Mouse (Mus musculus) neural tube, embryonic 12.5 days (tissue): ENCODE data around the gene Socs2. TPM values are rescaled to one million over a fixed set of nuclear protein-coding genes. Genes with fewer than 3 reads are reported as not detected.

Source experiments
- ATAC-seq: fragments of 200-750 bp; cut with Nextera tagmentation; 2 replicates; pipeline ENCODE4 v1.8.0; 2017; ENCODE audit warnings: low read depth, mild to moderate bottlenecking, moderate TSS enrichment, moderate library complexity; ENCODE audit not compliant: low FRiP score
- H3K27ac ChIP-seq: fragments of 300-500 bp; sonication (generic); 2 replicates; pipeline ENCODE4 v1.5.1; 2016
- H3K27me3 ChIP-seq: fragments of 300-500 bp; sonication (generic); replicated peaks from 2 replicates; pipeline ENCODE4 v1.6.1; 2016; ENCODE audit warnings: mild to moderate bottlenecking
- H3K36me3 ChIP-seq: fragments of 300-500 bp; sonication (generic); 2 replicates; pipeline ENCODE4 v1.6.1; 2016; ENCODE audit warnings: mild to moderate bottlenecking
- H3K4me1 ChIP-seq: fragments of 300-500 bp; sonication (generic); 2 replicates; pipeline ENCODE4 v1.6.1; 2016
- H3K4me2 ChIP-seq: fragments of 300-500 bp; sonication (generic); replicated peaks from 2 replicates; pipeline ENCODE4 v1.6.1; 2016; ENCODE audit warnings: mild to moderate bottlenecking
- H3K4me3 ChIP-seq: fragments of 300-500 bp; sonication (generic); 2 replicates; pipeline ENCODE4 v1.5.1; 2016
- H3K9ac ChIP-seq: fragments of 300-500 bp; sonication (generic); 2 replicates; pipeline ENCODE4 v1.6.1; 2016; ENCODE audit warnings: mild to moderate bottlenecking
- H3K9me3 ChIP-seq: fragments of 300-500 bp; sonication (generic); 2 replicates; pipeline ENCODE4 v1.6.1; 2016; ENCODE audit warnings: mild to moderate bottlenecking
- WGBS: fragments of 180-500 bp; shearing (Covaris S2); methylation state at CpG from one replicate; pipeline ENCODE4 v1.1.7; 2016; 5-methylcytosine and 5-hydroxymethylcytosine counted together
- polyA plus RNA-seq: library from polyadenylated mRNA; unstranded; fragments of >200 nt; fragmentation: Nextera tagmentation; extraction: Ambion mirVana; gene quantifications from 2 replicates; pipeline ENCODE4 v1.2.1, GENCODE M21; 2016

Gene Socs2
- polyA plus RNA-seq = 97.8 and 97.9 TPM in 2 replicates

DNA sequence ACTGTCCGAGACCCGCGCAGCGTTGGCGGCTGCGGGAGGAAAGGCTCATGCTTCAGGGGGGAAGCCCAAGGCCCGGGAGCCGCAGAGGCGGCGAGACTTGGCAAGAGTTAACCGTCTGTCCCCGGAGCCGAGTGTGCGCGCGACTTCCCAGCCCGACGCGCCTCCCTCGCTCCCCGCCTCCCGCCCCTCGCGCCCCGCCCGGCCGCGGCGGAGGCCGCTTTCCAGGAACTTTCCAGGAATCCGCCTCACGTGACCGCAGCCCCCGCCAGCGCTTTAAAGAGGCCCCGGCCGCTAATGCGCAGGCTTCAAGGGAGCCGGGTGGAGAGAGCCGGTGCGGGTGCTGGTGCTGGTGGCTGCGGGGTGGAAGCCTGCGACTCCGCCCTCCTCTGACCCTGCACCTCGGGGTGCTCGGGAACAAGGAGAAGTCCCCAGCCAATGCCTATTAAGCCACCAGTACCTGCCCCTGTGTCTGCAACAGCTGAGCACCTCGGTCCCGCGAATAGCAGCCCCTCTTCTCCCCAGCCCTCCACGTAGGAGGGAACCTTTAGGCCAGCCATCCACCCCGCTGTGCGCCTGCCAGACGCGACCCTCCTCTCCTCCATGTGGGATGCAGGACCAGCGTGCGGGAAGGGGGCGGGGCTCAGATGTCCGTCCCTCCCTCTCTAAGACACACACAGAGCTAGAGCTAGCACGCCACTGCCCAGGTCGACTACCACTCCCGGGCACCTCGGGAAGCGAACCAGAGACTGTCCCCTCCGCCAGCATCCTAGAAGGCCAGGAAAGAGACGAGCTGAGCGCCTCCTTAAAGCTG is at the start of gene Socs2:
Gene Socs2, minus strand, starts transcription at position 496 of the 811 bp plus-strand sequence.
- under 1% methylated on average over 62 of the region's 66 CpGs for WGBS
- Histone ChIP-seq H3K4me2 (peak within 1 kb of the TSS; percentile 96), H3K9ac (peak within 1 kb of the TSS; percentile 84), H3K4me1 (peaks cover 16% of the 10 kb centered on the region), H3K36me3 (no peaks in the 10 kb centered on the region), H3K4me3 (peak within 1 kb of the TSS; percentile 73), H3K9me3 (no peaks in the 10 kb centered on the region), H3K27ac (peak within 1 kb of the TSS; percentile 92), H3K27me3 (no peaks in the 10 kb centered on the region; the same call in 1 of the 2 replicates)
- peak; percentile 85 for ATAC-seq

DNA sequence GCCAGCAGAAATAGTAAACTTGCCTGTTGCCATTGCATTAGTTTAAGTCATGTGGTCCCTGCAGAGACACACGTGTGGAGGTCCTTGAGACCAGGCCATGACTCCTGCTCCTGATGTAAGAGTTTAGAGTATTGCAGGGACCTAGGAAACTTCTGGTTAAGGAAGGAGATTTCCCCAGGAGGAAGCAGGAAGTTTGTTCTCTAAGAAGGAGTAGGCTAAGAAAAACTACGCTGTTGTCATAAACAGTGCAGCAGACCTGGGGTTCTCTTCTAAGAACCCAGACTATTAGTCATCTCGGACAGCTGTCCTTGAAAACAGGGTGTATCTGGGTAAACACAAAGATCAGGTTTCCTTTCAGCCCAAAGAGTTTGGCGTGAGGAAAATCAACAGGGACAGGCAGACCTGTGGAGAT is 48.5 kb upstream of the Socs2 start:
- 61% methylated on average over 4 of the region's 4 CpGs for WGBS
- Histone ChIP-seq H3K27me3 (no peaks in the 10 kb centered on the region), H3K36me3 (no peaks in the 10 kb centered on the region), H3K4me3 (no peak overlapping the region), H3K27ac (no peak overlapping the region), H3K4me1 (no peaks in the 10 kb centered on the region), H3K9ac (no peak overlapping the region), H3K9me3 (no peaks in the 10 kb centered on the region), H3K4me2 (no peak overlapping the region)
- ATAC-seq = no peak

- ATAC-seq = no peak
- 72% methylated on average over 6 of the region's 6 CpGs for WGBS
- Histone ChIP-seq H3K4me1 (no peaks in the 10 kb centered on the region), H3K9me3 (no peaks in the 10 kb centered on the region), H3K9ac (no peak overlapping the region), H3K27me3 (no peaks in the 10 kb centered on the region), H3K36me3 (no peaks in the 10 kb centered on the region), H3K4me3 (no peak overlapping the region), H3K27ac (no peak overlapping the region), H3K4me2 (no peak overlapping the region)
These were observed 47.5 kb upstream of the Socs2 start for GRCm38 (mm10) chr10:95464527-95464926.

GRCm38 (mm10) chr10:95462231-95462630 is 45.3 kb upstream of the Socs2 start:
- Histone ChIP-seq H3K27me3 (no peaks in the 10 kb centered on the region), H3K4me2 (no peak overlapping the region), H3K4me3 (no peak overlapping the region), H3K27ac (no peak overlapping the region), H3K4me1 (no peaks in the 10 kb centered on the region), H3K9me3 (no peaks in the 10 kb centered on the region), H3K36me3 (no peaks in the 10 kb centered on the region), H3K9ac (no peak overlapping the region)
- no peak for ATAC-seq
- 67% methylated on average over 1 of the region's 1 CpGs for WGBS

GRCm38 (mm10) chr10:95461053-95461553 is 44.1 kb upstream of the Socs2 start:
- no peak for ATAC-seq
- H3K36me3 ChIP-seq = no peaks in the 10 kb centered on the region
- H3K9me3 ChIP-seq = no peaks in the 10 kb centered on the region
- H3K27me3 ChIP-seq = no peaks in the 10 kb centered on the region
- H3K27ac ChIP-seq = no peak overlapping the region
- no peak overlapping the region for H3K4me3 ChIP-seq
- no peaks in the 10 kb centered on the region for H3K4me1 ChIP-seq
- 65% methylated on average over 4 of the region's 4 CpGs for whole genome bisulfite sequencing
- no peak overlapping the region for H3K9ac ChIP-seq
- H3K4me2 ChIP-seq = no peak overlapping the region

DNA sequence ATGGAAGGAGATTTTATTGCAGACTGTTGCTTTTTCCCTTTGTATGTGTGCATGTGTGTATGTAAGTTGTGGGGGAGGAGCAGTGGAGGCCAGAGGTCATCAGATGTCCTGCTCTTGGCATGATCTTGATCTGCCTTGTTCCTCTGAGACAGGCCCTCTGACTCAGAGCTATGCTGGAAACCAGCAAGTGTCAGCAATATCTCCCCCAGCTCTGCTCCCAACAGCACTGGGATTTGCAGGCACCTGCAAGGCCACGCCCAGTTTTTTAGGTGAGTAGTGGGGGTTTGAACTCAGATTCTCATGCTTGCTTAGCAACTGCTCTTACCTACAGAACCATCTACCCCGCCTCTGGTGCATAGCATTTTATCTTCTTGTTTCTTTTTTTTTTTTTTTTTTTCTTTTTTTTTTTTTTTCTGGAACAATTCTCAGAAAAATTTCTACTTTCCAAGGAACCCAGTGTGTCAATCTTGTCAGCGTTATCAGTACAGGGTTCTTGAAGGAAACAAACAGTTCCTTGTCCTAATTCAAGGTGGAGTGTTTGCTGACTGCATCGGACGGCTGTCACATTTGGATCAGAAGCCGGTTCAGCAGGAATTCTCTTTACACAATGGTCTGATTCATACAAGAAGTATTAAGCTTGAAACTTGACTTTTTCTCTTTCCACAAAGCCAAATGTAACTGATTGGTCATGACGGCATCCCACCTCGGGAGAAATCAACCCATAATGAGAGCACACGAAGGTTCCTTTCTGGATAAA is 41.2 kb upstream of the Socs2 start:
- Histone ChIP-seq H3K27me3 (no peaks in the 10 kb centered on the region), H3K4me2 (no peak overlapping the region), H3K9ac (no peak overlapping the region), H3K4me3 (no peak overlapping the region), H3K36me3 (no peaks in the 10 kb centered on the region), H3K9me3 (no peaks in the 10 kb centered on the region), H3K4me1 (no peaks in the 10 kb centered on the region), H3K27ac (no peak overlapping the region)
- 89% methylated on average over 9 of the region's 9 CpGs for WGBS
- ATAC-seq = no peak

DNA sequence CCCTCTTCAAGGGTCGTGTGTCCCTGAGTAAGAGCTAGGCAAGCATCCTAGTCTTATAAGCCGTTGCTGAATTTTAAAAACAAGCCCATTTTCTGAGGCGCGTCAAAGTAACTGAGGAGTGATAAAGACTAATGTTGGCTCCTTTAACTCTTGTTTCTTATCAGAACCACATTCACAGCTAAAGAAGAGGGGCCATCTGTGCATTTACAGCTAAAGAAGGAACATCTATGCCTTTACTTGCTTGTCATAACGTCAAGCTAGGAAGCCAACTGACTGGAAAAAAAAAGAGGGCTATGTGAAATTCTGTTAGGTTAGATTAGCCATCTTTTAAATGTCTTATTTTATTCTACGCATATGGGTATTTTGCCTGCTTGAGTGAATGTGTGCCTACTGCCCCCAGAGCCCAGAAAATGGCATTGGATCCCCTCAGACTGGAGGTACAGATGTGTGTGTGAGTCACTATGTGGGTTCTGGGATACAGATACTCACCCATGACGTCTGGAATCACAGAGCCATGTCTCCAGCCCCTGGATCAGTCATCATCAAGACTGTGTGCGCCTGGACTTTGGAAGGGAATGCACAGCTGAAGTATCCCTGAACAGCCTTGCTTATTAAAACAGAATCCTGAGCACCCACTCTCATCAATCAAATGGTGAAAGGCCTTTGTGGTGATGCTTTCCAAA is 40.5 kb upstream of the Socs2 start:
- no peak overlapping the region for H3K9ac ChIP-seq
- no peaks in the 10 kb centered on the region for H3K9me3 ChIP-seq
- no peak overlapping the region for H3K27ac ChIP-seq
- H3K4me3 ChIP-seq = no peak overlapping the region
- H3K36me3 ChIP-seq = no peaks in the 10 kb centered on the region
- no peak for ATAC-seq
- no peaks in the 10 kb centered on the region for H3K27me3 ChIP-seq
- H3K4me1 ChIP-seq = no peaks in the 10 kb centered on the region
- no peak overlapping the region for H3K4me2 ChIP-seq
- WGBS = 86% methylated on average over 8 of the region's 8 CpGs

DNA sequence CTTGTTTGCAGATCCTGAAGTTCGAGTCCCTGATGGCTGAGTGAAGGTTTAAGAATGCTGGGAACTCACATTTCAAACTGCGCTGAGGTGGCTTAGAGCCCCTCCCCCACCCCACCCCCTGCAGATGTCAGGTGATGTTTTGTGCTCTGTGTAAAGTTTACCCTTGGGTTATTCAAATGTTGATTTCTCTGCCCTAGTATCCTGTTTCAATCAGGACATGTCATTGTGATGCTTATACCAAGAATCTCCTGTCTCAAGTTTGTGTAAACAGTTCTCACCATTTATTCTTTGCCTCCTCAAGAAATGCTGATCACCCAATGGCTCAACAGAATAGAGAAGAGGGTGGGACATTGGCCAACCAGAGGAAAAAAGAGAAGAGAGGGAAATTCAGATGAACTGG is 39.1 kb upstream of the Socs2 start:
- 73% methylated on average over 2 of the region's 2 CpGs for WGBS
- Histone ChIP-seq H3K36me3 (no peaks in the 10 kb centered on the region), H3K27me3 (no peaks in the 10 kb centered on the region), H3K9me3 (no peaks in the 10 kb centered on the region), H3K4me1 (no peaks in the 10 kb centered on the region), H3K27ac (no peak overlapping the region), H3K4me2 (no peak overlapping the region), H3K4me3 (no peak overlapping the region), H3K9ac (no peak overlapping the region)
- no peak for ATAC-seq

DNA sequence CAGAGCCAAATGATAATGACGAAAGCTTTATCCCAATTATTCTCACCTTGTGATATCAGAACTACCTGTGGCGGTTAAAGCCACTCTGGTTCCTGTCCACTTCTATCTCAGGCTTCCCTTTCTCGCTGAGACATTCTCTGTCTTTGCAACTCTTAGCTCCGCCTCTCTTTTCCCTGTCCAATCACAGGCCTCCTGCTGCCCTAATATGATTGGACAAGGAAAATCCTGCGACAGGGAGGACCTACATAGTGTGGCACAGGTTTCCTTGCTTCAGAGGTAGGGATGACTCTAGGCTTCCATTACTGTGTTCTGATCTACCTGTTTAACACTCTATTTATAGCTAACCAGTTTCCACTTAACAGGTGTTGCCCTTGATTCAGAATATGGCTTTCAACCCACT is 36.3 kb upstream of the Socs2 start:
- Histone ChIP-seq H3K4me2 (no peak overlapping the region), H3K9ac (no peak overlapping the region), H3K27ac (no peak overlapping the region), H3K36me3 (no peaks in the 10 kb centered on the region), H3K9me3 (no peaks in the 10 kb centered on the region), H3K27me3 (no peaks in the 10 kb centered on the region), H3K4me1 (no peaks in the 10 kb centered on the region), H3K4me3 (no peak overlapping the region)
- 89% methylated on average over 5 of the region's 5 CpGs for WGBS
- no peak for ATAC-seq

DNA sequence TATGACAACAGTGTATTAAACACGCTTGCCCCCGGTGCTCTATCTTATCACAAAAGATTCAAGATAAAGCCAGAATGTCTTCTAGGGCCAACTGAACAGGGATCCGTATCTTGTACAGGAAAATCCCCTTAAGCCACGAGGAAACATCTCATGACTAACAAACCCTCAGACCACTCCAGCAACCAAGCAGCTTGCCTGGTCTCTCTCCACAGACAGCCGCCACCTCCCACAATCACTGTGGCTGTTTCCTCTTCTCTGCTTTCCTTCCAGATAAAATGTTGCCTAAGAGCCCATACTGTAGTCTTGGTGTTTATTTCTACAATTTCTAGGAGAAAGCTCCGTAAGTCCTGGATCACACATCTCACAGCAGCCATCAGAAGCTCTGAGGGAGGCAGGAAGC is 32.1 kb upstream of the Socs2 start:
- Histone ChIP-seq H3K27ac (no peak overlapping the region), H3K9ac (no peak overlapping the region), H3K27me3 (no peaks in the 10 kb centered on the region), H3K4me2 (no peak overlapping the region), H3K36me3 (no peaks in the 10 kb centered on the region), H3K4me1 (no peaks in the 10 kb centered on the region), H3K9me3 (no peaks in the 10 kb centered on the region), H3K4me3 (no peak overlapping the region)
- no peak for ATAC-seq
- WGBS = 91% methylated on average over 6 of the region's 6 CpGs

GRCm38 (mm10) chr10:95447954-95448353 is 31.0 kb upstream of the Socs2 start:
- no peak for ATAC-seq
- H3K9ac ChIP-seq = no peak overlapping the region

More at GRCm38 (mm10) chr10:95447954-95448353, 31.0 kb upstream of the Socs2 start:
- H3K36me3 ChIP-seq = no peaks in the 10 kb centered on the region
- H3K27ac ChIP-seq = no peak overlapping the region
- WGBS = 94% methylated on average over 16 of the region's 16 CpGs
- H3K4me1 ChIP-seq = no peaks in the 10 kb centered on the region
- H3K4me3 ChIP-seq = no peak overlapping the region
- no peak overlapping the region for H3K4me2 ChIP-seq
- no peaks in the 10 kb centered on the region for H3K9me3 ChIP-seq
- H3K27me3 ChIP-seq = no peaks in the 10 kb centered on the region
